Mouse (Mus musculus) small intestine, adult 2 months (tissue): ENCODE results near the gene Itprip. TPM values are rescaled to one million over a fixed set of nuclear protein-coding genes. Genes with fewer than 3 reads are reported as not detected.

Experiments used
- H3K27ac ChIP-seq: fragments of 200-500 bp; 2 replicates; pipeline ENCODE4 v1.5.1; 2012; ENCODE audit warnings: low read depth, low read length, control low read depth, inconsistent platforms; ENCODE audit not compliant: insufficient read depth
- H3K27me3 ChIP-seq: fragments of 200-500 bp; 2 replicates; pipeline ENCODE4 v1.6.1; 2012; ENCODE audit warnings: mild to moderate bottlenecking, moderate library complexity, low read length, inconsistent platforms; ENCODE audit not compliant: control insufficient read depth, insufficient read depth
- H3K36me3 ChIP-seq: fragments of 200-500 bp; 2 replicates; pipeline ENCODE4 v1.6.1; 2012; ENCODE audit warnings: mild to moderate bottlenecking, low read length, control low read depth, inconsistent platforms; ENCODE audit not compliant: control insufficient read depth, insufficient read depth
- H3K4me1 ChIP-seq: fragments of 200-500 bp; 2 replicates; pipeline ENCODE4 v1.6.1; 2012; ENCODE audit warnings: low read length, inconsistent platforms, mixed read lengths; ENCODE audit not compliant: control insufficient read depth, insufficient read depth, insufficient read length
- H3K4me3 ChIP-seq: fragments of 200-500 bp; 2 replicates; pipeline ENCODE4 v1.5.1; 2012; ENCODE audit warnings: low read depth, mild to moderate bottlenecking, control low read depth, inconsistent platforms, low read length, moderate library complexity
- CTCF ChIP-seq: fragments of 200-500 bp; IDR thresholded peaks from 2 replicates; pipeline ENCODE4 v1.5.1; 2012; ENCODE audit warnings: low read depth, mild to moderate bottlenecking, control low read depth, inconsistent platforms, low read length, moderate library complexity, mixed read lengths; ENCODE audit not compliant: insufficient replicate concordance, insufficient read length; ENCODE audit errors: extremely low read depth
- POLR2A ChIP-seq: fragments of 200-500 bp; IDR thresholded peaks from 2 replicates; pipeline ENCODE4 v1.6.1; 2012; ENCODE audit warnings: low read depth, mild to moderate bottlenecking, control low read depth, inconsistent platforms, low read length, moderate library complexity
- WGBS: fragments of 180-500 bp; shearing (Covaris S2); methylation state at CpG from one replicate; pipeline ENCODE4 v1.1.7; 2018; 5-methylcytosine and 5-hydroxymethylcytosine counted together
- polyA plus RNA-seq: library from polyadenylated mRNA; depleted of rRNA; stranded (reverse); fragments of >200 nt; gene quantifications from 2 replicates; pipeline ENCODE4 v1.2.3, GENCODE M21; 2012

Itprip gene
- polyA plus RNA-seq, 1 experiment, result 3.2 TPM

GRCm38 (mm10) chr19:47905603-47906002 is 13.5 kb downstream of the Itprip start:
- 87% methylated on average over 5 of the region's 5 CpGs for WGBS
- Histone ChIP-seq H3K4me1 (peaks cover 8% of the 10 kb centered on the region), H3K4me3 (no peak overlapping the region), H3K27ac (no peak overlapping the region), H3K36me3 (no peaks in the 10 kb centered on the region), H3K27me3 (no peaks in the 10 kb centered on the region)
- no peak for TF ChIP-seq POLR2A
- no peak for TF ChIP-seq CTCF

- 86% methylated on average over 4 of the region's 4 CpGs for WGBS
- Histone ChIP-seq H3K4me3 (no peak overlapping the region), H3K4me1 (peaks cover 8% of the 10 kb centered on the region), H3K27ac (no peak overlapping the region), H3K27me3 (no peaks in the 10 kb centered on the region), H3K36me3 (no peaks in the 10 kb centered on the region)
- TF ChIP-seq CTCF (no peak), POLR2A (no peak)
Measured at GRCm38 (mm10) chr19:47905081-47905480, 14.0 kb downstream of the Itprip start.

- H3K27me3 ChIP-seq, result no peaks in the 10 kb centered on the region
- WGBS, result 60% methylated on average over 4 of the region's 4 CpGs
- H3K36me3 ChIP-seq, result no peaks in the 10 kb centered on the region
- TF ChIP-seq CTCF (no peak), POLR2A (no peak)
- no peak overlapping the region for H3K27ac ChIP-seq
- peaks cover under 1% of the 10 kb centered on the region; the same call in 1 of the 2 replicates for H3K4me1 ChIP-seq
- H3K4me3 ChIP-seq, result no peak overlapping the region
Measured at GRCm38 (mm10) chr19:47903679-47904078, 15.4 kb downstream of the Itprip start.

GRCm38 (mm10) chr19:47902316-47903201 is 16.5 kb downstream of the Itprip start:
- TF ChIP-seq POLR2A (no peak), CTCF (no peak)
- Histone ChIP-seq H3K36me3 (no peaks in the 10 kb centered on the region), H3K4me1 (no peaks in the 10 kb centered on the region; the same call in 1 of the 2 replicates), H3K27ac (no peak overlapping the region), H3K4me3 (no peak overlapping the region), H3K27me3 (no peaks in the 10 kb centered on the region)
- 77% methylated on average over 13 of the region's 13 CpGs for WGBS

GRCm38 (mm10) chr19:47900558-47900957 is 18.5 kb downstream of the Itprip start:
- H3K27me3 ChIP-seq, result no peaks in the 10 kb centered on the region
- H3K4me1 ChIP-seq, result no peaks in the 10 kb centered on the region; the same call in 1 of the 2 replicates
- H3K4me3 ChIP-seq, result no peak overlapping the region
- 83% methylated on average over 10 of the region's 10 CpGs for WGBS
- no peaks in the 10 kb centered on the region for H3K36me3 ChIP-seq
- no peak overlapping the region for H3K27ac ChIP-seq
- TF ChIP-seq CTCF, result no peak
- no peak for TF ChIP-seq POLR2A

GRCm38 (mm10) chr19:47900012-47900411 is 19.1 kb downstream of the Itprip start:
- Histone ChIP-seq H3K27ac (no peak overlapping the region), H3K27me3 (no peaks in the 10 kb centered on the region), H3K4me3 (no peak overlapping the region), H3K4me1 (no peaks in the 10 kb centered on the region; the same call in 1 of the 2 replicates), H3K36me3 (no peaks in the 10 kb centered on the region)
- TF ChIP-seq POLR2A (no peak), CTCF (0 out of 2 replicates have a peak, but pooled peaks have one; percentile 18)
- 69% methylated on average over 6 of the region's 6 CpGs for WGBS

GRCm38 (mm10) chr19:47898472-47899079 is 20.5 kb downstream of the Itprip start:
- Histone ChIP-seq H3K4me3 (no peak overlapping the region), H3K27ac (no peak overlapping the region), H3K4me1 (no peaks in the 10 kb centered on the region), H3K36me3 (no peaks in the 10 kb centered on the region), H3K27me3 (no peaks in the 10 kb centered on the region)
- no peak for TF ChIP-seq CTCF
- TF ChIP-seq POLR2A, result no peak
- WGBS, result 68% methylated on average over 8 of the region's 8 CpGs
